Mouse (Mus musculus) E14TG2a.4 (cell line): ENCODE data around the gene Aipl1.

Experiments used
- CTCF ChIP-seq: conservative IDR thresholded peaks from 2 replicates; pipeline ENCODE4 v1.5.1; 2014; ENCODE audit warnings: low read length
- NANOG ChIP-seq: IDR thresholded peaks from 2 replicates; pipeline ENCODE4 v1.6.1; 2014; ENCODE audit warnings: borderline replicate concordance, low read length, mixed read lengths
- POU5F1 ChIP-seq: IDR thresholded peaks from 2 replicates; pipeline ENCODE4 v1.6.1; 2014; ENCODE audit warnings: low read length, borderline replicate concordance

- TF ChIP-seq CTCF = no peak
- no peak for TF ChIP-seq NANOG
- no peak for TF ChIP-seq POU5F1
These were observed 9.5 kb downstream of the Aipl1 start for GRCm38 (mm10) chr11:72027836-72028235.
